ENCODE assay signal across 10 mouse cellular contexts in the genomic region with DNA sequence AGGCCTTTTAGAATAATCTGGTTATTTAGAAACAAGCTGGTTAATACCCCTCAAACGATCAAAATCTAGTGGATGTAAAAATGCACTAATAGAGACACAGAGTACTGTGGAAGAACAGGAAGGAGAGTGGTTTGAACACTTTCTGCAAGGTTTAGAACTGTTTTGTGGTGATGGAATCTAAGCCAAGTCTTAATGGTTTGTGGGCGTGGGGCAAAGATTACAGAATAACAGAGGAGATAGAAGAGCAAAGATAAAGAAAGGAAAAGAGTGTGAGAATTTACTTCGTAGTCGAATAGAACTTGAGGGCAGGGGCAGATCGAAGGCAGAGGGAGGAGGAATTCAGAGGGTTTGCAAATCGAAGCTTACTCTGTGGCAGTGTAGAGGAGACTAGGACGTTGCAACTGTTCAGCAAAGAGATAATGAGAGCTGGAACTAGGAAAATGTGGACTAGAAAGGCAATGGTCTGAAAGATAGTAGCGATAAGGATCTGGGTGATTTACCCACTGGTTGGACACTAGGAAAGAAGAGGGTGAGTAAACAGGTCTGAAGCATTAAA. TPM values are rescaled to one million over a fixed set of nuclear protein-coding genes. Genes with fewer than 3 reads are reported as not detected.
DNase-seq lines count a peak whose midpoint lies in the region; ATAC-seq lines count a peak whose summit lies in the region.
"Had no signal": no experiment of that assay in that cellular context is flagged by ENCODE, and none has a peak within 500 bp of the region (broad histone marks: within the 10 kb centered on the region; RNA-seq: fewer than 3 reads in every experiment).

No protein-coding gene starts in this region.

- DNase-seq in liver, embryonic 11.5 days (ENCODE audit: low spot score) = no peak
- peak; percentile 36 for DNase-seq in yolk sac, embryonic 10.5 days (ENCODE audit: low spot score)
- DNase-seq in right cerebral cortex, adult 18-20 months = no peak
- no peak for DNase-seq in cerebellum, postnatal 4 days (ENCODE audit: low spot score in 2 of 2)
- DNase-seq: lung, postnatal 10 days; right cerebral cortex, postnatal 25 days had no signal

- H3K9me3 ChIP-seq in erythroblast, embryonic 14.5 days (ENCODE audit: control insufficient read depth, low read length) = no peaks in the 10 kb centered on the region
- H3K9me3 ChIP-seq in megakaryocyte, embryonic 14.5 days = peaks cover 7% of the 10 kb centered on the region; the same call in 1 of the 2 replicates
- H3K9me3 ChIP-seq in liver, embryonic 11.5 days (ENCODE audit: control insufficient read depth, low read length) = no peaks in the 10 kb centered on the region

- no peaks in the 10 kb centered on the region for H3K27me3 ChIP-seq in erythroblast, embryonic 14.5 days (ENCODE audit: control insufficient read depth)
- H3K27me3 ChIP-seq in megakaryocyte, embryonic 14.5 days (replicated peaks) = no peaks in the 10 kb centered on the region
- H3K27me3 ChIP-seq in liver, embryonic 11.5 days (replicated peaks; ENCODE audit: control insufficient read depth, insufficient read depth, low read length) = no peaks in the 10 kb centered on the region

- ATAC-seq in erythroblast, adult 5-6 weeks (replicated peaks; ENCODE audit: low FRiP score, poor library complexity, severe bottlenecking) = no peak
- ATAC-seq in megakaryocyte, adult 5-6 weeks (ENCODE audit: poor library complexity, severe bottlenecking) = no peak
- ATAC-seq in liver, embryonic 11.5 days (replicated peaks; ENCODE audit: low FRiP score) = no peak

- peaks cover 39% of the 10 kb centered on the region for H3K4me1 ChIP-seq in erythroblast, embryonic 14.5 days (ENCODE audit: control insufficient read depth)
- H3K4me1 ChIP-seq in megakaryocyte, embryonic 14.5 days = peaks cover 32% of the 10 kb centered on the region
- H3K4me1 ChIP-seq in liver, embryonic 11.5 days (replicated peaks; ENCODE audit: control insufficient read depth, insufficient read depth, low read length) = peaks cover 23% of the 10 kb centered on the region

- H3K4me3 ChIP-seq in erythroblast, embryonic 14.5 days (replicated peaks) = peak overlapping the region; percentile 14
- peak overlapping the region; percentile 94 for H3K4me3 ChIP-seq in megakaryocyte, embryonic 14.5 days (replicated peaks)
- H3K4me3 ChIP-seq in liver, embryonic 11.5 days (ENCODE audit: low read depth, low read length) = peak overlapping the region; percentile 94

- WGBS in liver, embryonic 11.5 days = 47% methylated on average over 8 of the region's 8 CpGs

- H3K9ac ChIP-seq in liver, embryonic 11.5 days (ENCODE audit: low read depth, low read length) = no peak overlapping the region; the same call in 1 of the 2 replicates

- no peaks in the 10 kb centered on the region for H3K36me3 ChIP-seq in erythroblast, embryonic 14.5 days (ENCODE audit: control insufficient read depth)
- no peaks in the 10 kb centered on the region for H3K36me3 ChIP-seq in megakaryocyte, embryonic 14.5 days (replicated peaks; ENCODE audit: low read length)
- H3K36me3 ChIP-seq in liver, embryonic 11.5 days (ENCODE audit: control insufficient read depth, insufficient read depth, low read length) = no peaks in the 10 kb centered on the region

- 0 out of 2 replicates have a peak overlapping the region, but pooled peaks have one; percentile 11 for H3K27ac ChIP-seq in liver, embryonic 11.5 days (ENCODE audit: low read depth, low read length)

- peak overlapping the region; percentile 63 for H3K4me2 ChIP-seq in liver, embryonic 11.5 days

RNA-seq across cellular contexts. Expression of a gene that starts 1.7 kb away (rescaled TPM):
- polyA plus RNA-seq in erythroblast, embryonic 14.5 days (2012) = 0.08 and 0.09 TPM in 2 replicates
- total RNA-seq in erythroblast, adult 5-6 weeks (2015; ENCODE audit: low replicate concordance) = 6.1 and 6.9 TPM in 2 replicates
- total RNA-seq in erythroblast, adult 5-6 weeks (2017; ENCODE audit: low replicate concordance) = 15.7 and 16.0 TPM in 2 replicates
- polyA plus RNA-seq in megakaryocyte, embryonic 14.5 days (2012; ENCODE audit: insufficient read depth, low replicate concordance) = 0.64 TPM in 1 of 2 replicates, not detected in the other
- total RNA-seq in megakaryocyte, adult 5-6 weeks (2015) = 16.9 and 19.6 TPM in 2 replicates
- 33.1 and 33.4 TPM in 2 replicates for total RNA-seq in megakaryocyte, adult 5-6 weeks (2017)
- polyA plus RNA-seq in liver, embryonic 11.5 days (2014; fragmentation: Nextera tagmentation; extraction: Ambion mirVana) = 17.5 and 18.6 TPM in 2 replicates

Comparison
In these comparisons a context has a peak if more than half of its experiments do, and no peak if none do; other contexts are left out.
1. H3K4me3 ChIP-seq: peak in every context shown above with its lines; median percentile 94 in megakaryocyte, embryonic 14.5 days; 94 in liver, embryonic 11.5 days; 14 in erythroblast, embryonic 14.5 days.
2. RNA of a gene that starts 1.7 kb away (polyA plus RNA-seq): 17.5 to 18.6 TPM in liver, embryonic 11.5 days; 0.64 TPM in megakaryocyte, embryonic 14.5 days and 0.08 to 0.09 TPM in erythroblast, embryonic 14.5 days; every median in the first group is over 10 times any median in the second.